Mouse (Mus musculus): ENCODE results near the gene Mtmr1.

GRCm38 (mm10) chrX:71430900-71431299 lies 66.3 kb downstream of the Mtmr1 start:
- TF ChIP-seq CTCF (IDR thresholded peaks at IDR 0.05; ENCODE audit: low read depth, low read length) (no peak), EP300 (IDR thresholded peaks at IDR 0.05; ENCODE audit: insufficient read depth, low read depth, low read length) (no peak), POLR2A (IDR thresholded peaks at IDR 0.05; ENCODE audit: insufficient read depth, low read length) (no peak)
